Mouse (Mus musculus): ENCODE data around the gene Dhrs7b.
A peak's percentile ranks its signal among the peaks of the same experiment; 100 is the strongest.
"Not testable (repeated sequence)": the region's sequence is repeated elsewhere in the genome, so short reads cannot be mapped to it uniquely, and the experiment has no call there.

Dhrs7b gene

DNA sequence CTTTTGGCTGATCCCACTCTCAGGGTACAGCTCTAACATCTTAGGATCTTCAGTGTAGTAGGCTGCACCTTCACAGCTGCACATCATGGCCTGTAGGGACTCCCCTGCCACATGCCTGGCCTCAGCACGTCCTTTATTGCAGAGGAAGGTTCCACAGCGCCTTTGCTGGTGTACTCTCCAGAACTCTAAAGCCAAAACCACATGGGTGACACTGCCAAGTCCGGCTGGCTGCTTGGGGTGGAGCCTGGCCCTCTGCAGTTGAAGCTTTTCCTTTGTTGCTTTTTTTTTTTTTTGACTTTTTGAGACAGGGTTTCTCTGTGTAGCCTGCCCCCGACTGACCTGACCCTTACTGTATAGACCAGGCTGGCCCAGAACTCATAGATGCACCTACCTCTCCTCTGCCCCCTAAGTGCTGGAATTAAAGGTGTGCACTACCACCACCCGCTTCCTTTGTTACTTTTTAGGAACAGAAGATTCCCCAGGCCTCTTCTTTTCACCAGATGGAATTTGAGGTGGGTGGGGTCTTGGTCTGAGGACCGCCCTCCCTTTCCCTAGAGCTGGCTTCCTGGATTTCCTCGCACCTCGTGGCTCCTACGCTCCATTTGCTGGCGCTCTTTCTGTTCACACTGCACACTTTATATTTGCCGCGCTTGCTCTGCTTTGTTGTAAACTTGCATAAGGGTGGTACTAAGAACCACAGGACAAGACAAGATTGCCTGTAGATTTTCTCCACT is 11.2 kb downstream of the Dhrs7b start:
- DNase-seq (ENCODE audit: low spot score): no peak

DNA sequence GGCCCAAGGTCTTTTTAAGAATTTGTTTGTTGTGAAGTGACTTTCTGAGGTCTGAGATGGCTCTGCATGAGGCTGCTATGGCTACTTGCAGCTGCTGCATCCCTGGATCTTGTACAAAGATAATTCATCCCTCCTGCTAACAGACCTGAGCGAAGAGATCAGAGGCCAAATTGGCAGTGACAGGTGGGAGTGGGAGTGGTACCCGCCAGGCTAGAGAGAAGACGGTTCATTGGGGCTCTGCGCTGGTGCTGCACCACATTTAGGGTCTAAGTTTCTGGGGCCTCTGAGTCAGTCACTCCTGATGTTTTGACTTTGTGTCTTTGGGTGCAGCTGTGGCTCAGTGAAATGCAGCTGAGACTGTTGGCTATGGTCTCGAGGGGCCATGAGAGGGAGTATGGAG is 13.0 kb downstream of the Dhrs7b start:
- DNase-seq (ENCODE audit: low spot score): no peak

DNA sequence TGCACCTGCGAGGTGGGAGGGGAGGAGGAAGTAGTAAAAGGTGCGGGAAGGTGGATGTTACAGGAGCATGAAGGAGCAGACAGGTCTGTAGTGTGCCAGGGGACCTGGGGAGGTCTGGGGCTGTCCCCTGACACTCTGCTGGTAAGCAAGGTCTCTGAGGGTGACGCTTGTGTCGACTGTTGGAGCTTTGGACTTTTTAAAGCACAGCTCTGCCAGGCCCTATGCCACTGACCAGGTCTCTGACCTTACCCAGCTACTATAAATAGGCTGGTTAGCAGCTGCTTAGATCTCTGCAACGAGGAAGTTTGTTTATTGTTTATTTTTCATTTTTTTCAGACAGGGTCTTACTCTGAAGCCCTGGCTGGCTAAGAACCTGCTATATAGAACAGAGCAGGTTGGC is 15.0 kb downstream of the Dhrs7b start:
- no peak for DNase-seq (ENCODE audit: low spot score)

DNA sequence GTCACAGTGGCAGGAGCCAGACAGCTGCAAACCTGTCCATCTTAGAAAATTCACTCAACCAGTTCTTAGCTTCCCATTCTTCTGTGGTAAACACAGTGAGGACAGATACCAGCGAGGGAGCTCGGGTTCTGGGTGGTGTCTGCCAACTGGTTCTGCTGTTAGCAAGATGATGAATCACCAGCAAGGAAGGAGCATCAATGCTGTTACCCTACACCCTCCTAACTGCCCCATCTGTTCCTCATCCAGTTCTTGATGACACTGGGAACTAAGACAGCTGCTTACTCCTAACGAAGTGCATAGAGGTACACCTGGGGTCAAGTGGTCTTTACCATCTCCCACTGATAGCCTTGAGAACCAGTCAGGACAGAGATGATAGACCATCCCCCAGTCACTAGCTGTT is 26.2 kb downstream of the Dhrs7b start:
- DNase-seq (ENCODE audit: low spot score): no peak

DNA sequence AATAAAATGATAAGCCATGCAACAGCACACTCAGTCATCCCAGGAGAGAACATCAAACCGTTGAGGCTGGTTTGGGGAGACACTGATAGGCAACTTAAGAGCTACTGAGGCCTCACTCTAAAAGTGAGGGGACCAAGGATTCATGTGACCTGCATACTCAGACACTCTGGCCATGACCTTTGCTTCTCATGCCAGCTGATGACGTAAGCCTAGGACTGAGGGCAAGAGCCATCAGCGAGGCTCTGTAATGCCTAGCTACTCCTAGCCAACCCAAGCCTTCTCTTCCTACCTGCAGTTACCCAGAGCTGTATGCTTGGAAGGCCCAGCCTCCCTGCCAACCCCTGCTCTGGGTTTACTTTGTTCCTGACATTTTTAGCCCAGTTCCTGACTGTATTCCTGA is 31.6 kb downstream of the Dhrs7b start:
- DNase-seq (ENCODE audit: low spot score): no peak

DNA sequence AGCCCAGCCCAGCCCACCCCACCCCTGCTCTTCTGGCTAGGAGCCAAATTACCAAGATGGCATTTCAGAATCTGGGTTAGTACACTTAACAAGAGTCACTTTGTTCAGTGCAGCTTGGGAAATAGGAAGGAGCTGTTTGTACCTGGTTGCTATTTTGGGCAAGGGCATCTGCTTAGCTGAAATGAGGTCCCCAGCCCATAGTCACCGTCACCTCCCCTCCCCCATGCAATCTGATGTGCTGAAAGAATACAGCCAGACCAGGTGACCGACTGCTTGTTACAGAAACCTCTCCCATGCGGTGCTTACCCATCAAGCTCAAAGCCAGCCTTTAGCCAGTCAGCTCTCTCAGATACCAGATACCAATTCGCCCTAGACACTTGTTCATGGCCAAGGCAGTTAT is 32.8 kb downstream of the Dhrs7b start:
- no peak for DNase-seq (ENCODE audit: low spot score)

DNA sequence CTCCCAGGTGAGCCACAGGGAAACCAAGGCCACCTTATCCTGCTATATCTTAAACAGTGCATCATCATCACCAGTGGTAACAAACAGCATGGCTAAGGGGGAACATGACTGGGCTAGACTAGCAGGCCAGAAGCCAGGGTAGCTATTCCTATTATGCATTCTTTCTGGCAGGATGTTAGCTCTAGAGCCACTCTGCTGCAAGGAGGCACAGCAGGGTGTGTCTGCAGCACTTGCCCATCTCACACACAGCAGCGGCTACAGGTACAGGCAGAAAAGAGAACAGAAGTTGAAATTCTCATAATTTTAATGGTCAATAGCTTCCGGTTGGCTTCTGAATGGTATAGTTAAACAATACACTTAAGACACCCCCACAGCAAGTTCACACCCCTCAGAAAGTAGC is 33.7 kb downstream of the Dhrs7b start:
- DNase-seq (ENCODE audit: low spot score): no peak

DNA sequence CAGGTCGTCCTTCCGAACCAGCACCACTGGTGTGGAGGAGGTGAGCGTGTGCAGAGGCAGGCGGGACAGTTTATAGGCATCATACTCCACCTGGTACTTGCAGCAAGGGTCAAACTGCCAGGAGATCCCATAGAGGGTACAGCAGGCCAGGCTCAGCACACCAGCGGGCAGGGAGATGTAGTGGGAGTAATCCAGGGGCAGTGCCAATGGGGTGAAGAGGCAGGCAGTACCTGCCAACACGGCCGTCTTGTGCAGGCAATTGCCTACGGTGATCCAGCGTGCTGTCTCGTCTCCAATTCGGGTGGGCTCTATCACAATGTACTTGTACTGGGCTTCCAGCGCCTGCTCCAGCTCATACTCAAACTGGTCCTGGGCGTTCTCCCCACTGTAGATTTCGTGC is 34.5 kb downstream of the Dhrs7b start:
- no peak for DNase-seq (ENCODE audit: low spot score)

DNA sequence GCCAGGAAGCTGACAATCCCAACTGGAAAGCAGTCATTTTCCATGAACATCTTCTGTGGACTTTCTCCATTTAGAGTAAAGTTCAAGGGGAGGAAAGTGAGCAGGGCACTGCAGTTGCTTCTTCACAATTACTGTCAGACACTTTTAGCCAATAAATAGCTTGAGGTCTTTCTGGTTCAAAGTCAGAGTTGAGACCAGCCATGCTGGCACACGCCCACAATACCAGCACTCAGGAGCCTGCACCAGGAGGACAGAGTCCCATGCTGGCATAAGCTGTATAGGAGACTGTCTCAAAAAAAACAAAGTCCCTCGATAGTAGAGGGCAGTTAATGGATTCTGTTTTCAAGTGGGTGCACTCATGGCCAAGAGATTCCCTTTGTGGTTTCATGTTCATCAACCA is 35.6 kb downstream of the Dhrs7b start:
- no peak for DNase-seq (ENCODE audit: low spot score)

DNA sequence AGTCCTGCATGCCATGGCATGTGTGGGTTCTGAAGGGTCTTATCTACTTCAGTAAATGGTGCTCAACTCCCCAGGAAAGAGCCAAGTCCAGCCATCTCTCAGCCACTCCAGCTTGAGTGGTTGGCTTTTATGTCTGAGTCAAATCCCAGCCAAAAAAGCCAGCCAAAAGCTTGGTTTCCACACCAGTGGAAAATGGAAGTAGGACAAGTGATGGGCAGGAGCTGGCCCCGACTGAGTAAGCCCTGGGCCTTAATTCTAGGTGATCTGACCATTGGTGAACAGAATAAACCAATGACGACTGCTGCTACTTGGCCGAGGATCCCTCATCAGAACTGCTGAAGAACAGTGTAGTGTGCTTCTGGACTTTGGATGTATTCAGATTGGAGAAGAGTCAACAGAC is 37.0 kb downstream of the Dhrs7b start:
- DNase-seq (ENCODE audit: low spot score): no peak

DNA sequence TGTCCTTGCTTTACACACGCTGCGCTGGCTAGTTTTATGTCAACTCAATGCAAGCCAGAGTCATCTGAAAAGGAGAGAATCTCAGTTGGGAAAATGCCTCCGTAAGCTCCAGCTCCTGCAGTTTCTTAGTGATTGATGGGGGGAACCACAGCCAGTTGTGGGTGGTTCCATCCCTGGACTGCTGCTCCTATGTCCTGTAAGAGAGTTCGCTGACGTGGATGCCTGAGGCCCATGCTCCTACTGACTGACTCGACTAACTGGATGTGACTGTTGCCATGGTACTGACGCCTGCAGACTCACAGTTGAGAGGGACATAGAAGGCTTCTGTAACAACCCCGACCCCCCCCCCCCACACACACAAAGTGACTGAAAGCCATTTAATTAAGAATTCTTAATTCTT is 37.5 kb downstream of the Dhrs7b start:
- DNase-seq (ENCODE audit: low spot score): no peak

DNA sequence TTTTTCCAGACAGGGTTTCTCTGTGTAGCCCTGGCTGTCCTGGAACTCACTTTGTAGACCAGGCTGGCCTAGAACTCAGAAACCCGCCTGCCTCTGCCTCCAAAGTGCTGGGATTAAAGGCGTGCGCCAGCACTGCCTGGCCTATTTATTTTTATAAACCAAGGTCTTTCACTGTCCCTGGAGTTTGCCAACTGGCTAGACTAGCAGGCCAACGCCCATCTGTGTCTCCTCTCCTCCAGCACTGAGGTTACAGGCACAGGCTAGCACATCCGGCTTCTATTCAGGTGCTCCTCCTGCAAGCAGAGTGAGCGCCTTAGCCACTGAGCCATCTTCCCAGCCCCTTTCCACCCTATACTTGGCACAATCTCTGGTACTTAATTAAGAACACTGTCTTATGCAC is 39.0 kb downstream of the Dhrs7b start:
- DNase-seq (ENCODE audit: low spot score): not testable (repeated sequence)

DNA sequence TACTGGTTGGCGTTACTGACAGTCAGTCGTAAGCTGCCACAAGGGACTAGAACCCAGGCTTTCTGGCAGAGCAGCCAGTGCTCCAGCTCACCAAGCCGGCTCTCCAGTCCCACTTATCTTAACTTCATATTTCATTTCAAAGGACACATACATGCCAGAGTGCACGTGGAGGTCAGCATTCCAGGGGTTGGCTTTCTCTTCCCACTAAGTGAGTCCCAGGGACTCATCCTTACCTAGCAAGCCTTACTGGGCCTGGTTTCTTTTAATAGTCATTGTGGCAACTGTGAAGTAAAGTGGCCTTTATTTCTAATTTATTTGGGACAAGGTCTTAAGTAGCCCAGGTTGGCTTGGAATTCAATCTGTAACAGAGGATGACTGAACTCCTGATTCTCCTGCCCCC is 41.0 kb downstream of the Dhrs7b start:
- DNase-seq (ENCODE audit: low spot score): no peak

DNA sequence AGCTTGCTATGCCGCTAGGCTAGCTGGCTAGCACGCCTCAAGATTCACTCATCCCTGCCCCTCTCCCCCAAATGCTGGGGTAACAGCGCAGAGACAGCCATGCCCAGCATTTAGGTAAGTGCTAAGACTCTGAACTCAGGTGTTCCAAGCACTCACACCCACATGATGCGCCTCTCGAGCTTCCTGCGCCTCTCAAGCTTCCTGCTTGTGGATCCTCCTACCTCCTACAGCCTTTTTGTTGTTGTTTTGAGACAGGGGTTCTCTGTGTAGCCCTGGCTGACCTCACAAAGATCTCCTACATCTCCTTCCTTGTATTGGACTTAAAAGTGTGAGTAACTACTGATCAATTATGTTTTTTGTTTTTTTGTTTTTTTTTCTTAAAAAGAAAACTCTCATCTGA is 42.7 kb downstream of the Dhrs7b start:
- no peak for DNase-seq (ENCODE audit: low spot score)

DNA sequence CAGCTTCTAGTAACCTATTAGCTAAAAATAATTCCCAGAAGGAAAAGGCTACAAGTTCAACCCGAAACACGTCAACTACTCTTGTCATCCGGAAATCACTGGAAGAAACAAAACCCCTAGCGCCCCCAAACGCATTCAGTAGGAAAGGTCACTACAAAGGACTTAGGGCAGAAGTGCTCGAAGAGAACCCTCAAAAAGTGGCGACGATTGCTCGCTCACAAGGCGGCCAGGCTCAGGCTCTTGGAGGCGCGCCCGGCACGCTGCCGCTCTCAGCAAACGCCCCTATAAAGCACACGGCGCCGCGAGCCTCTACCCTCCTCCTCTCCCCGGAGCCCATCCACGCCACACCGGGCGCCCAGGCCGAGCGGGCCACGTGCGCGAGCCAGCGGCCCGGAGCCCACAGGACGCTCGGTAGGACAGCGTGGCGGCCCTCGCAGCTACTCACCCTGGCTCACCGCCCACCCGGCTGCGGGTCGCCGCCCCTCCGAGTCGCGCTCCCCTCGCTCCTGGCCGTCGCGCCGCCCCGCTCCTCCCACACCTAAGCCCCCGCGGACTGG is 47.7 kb downstream of the Dhrs7b start:
- DNase-seq (ENCODE audit: low spot score): peak; percentile 25

DNA sequence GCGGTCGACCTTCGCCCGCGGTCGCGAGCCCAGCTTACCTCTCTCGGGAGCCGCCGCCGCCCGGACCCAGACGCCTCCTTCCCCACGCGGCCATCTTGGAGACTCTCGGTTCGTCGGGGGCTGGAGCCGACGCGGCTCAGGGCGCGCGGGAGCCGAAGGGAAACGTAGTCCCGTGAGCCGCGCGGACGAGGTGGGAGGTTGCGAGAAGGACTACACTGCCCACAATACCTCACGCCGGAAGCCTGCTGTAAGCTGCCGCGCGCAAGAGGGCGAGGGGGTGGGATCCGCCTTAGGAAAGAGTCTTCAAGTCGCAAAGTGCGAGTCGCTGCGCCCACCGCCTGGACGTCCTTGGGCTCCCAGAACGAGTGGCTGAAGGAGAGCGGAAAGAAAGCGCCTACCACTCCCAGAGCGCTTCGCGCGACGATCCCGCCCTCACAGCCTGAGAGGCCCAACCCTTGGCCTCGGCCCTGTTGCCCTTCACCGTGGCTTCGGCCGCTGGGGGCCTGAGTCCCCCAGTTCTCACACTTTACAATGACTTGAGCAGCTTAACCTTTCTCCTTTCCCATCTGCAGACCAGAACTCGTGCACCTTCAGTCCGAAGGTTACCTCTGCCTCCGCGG is 48.4 kb downstream of the Dhrs7b start, which contains the start of gene Tmem11:
Gene Tmem11, minus strand, starts transcription at position 598 of the 620 bp plus-strand sequence.
- peak; percentile 75 for DNase-seq (ENCODE audit: low spot score)

DNA sequence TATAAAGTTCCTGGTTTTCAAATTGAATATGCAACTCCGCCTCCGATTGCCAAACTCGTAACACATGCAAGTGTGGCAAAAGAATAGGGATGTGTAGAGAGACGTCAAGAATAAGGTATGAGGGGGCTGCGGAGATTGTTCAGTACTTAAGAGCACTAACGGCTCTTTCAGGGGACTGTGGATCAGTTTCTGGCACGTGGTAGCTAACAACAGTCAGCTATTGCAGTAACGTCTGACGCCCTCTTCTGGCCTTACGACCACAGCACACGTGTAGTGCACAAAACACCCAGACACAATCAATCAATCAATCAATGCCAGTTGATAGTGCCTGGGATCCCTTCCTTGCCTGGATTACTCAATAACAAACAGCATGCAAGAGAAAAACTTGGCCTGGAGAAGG is 49.0 kb downstream of the Dhrs7b start:
- no peak for DNase-seq (ENCODE audit: low spot score)

DNA sequence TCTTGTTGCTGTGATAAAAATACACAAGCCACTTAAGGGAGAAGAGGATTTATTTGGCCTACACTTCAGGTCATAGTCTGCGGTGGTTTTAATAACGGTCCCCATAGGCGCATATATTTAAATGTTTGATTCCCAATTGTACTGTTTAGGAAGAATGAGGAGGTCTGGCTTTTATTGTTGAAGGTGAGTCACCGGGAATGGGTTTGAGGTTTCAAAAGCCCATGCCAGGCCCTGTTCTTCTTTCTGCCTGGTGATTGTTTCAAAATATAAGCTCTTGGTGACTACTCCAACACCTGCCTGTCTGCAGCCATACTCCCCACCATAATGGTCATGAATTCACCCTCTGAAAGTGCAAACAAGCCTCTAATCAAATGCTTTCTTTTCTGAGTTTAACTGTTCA is 50.1 kb downstream of the Dhrs7b start:
- DNase-seq (ENCODE audit: low spot score): no peak

DNA sequence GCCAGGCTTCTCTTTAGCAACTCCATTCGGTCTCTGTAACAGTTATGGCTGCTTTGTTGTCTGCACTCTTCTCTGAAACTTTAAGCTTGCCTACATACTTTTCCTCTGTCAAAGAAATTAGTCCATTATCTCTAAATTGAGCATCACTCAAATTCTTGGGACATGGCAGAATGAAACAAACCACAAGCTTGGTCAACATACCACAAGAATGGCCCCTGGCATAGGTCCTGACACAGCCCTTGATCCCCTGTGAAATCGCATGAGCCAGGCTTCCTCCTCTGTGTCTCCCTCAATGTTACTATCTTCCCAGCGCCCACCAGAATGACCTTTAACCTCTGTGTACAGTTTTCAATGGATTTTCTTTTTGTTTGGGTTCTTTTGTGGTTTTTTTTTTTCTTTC is 52.0 kb downstream of the Dhrs7b start:
- no peak for DNase-seq (ENCODE audit: low spot score)

DNA sequence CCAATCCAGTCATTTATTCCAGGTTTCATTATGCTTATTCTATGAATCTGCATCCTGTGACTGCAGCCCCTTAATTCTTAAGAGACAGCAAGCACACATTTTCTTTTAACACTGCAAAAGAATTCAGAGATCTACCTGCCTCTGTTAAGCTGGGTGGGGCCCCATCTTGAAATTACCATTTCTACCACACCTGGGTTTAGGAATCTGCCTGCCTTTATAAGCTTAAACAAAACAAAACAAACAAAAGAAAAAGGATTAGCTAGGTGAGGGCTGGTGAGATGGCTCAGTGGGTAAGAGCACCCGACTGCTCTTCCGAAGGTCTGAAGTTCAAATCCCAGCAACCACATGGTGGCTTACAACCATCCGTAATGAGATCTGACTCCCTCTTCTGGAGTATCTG is 56.6 kb downstream of the Dhrs7b start:
- DNase-seq (ENCODE audit: low spot score): not testable (repeated sequence)

DNA sequence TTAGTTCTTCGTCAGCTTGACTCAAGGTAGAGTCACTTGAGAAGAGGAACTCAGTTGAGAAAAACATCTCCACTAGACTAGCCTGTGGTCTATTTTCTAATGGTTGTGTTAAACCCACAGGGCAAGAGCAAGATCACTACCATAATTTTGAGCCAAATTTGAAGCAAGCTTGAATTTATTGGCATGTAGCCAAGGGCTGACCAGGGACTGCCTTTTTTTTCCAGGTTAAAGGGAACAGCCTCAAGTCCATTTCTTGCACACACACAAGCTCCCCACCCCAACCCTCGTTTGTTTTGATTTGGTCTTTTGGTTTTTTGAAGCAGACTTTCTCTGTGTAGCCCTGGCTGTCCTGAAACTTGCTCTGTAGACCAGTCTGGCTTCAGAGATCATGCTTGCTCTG is 59.4 kb downstream of the Dhrs7b start:
- no peak for DNase-seq (ENCODE audit: low spot score)

DNA sequence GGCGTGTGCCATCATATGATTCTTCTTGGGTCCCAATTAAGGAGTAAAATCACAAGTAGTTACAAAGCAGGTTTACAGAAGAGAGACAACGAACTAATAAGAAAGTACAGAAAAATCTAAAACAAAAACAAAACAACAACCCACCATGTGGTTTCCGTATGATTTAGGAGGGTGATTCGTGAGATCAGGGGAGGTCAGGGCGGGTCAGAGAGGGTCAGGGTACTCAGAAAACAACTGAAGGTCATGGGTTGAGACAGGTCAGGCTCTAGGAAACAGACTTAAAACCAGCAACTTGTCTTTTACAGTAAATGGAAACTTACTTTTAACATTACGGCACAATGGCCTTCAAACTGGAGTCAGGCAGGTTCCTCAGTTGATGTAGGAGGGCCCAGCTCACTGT is 59.9 kb downstream of the Dhrs7b start:
- DNase-seq (ENCODE audit: low spot score): no peak

DNA sequence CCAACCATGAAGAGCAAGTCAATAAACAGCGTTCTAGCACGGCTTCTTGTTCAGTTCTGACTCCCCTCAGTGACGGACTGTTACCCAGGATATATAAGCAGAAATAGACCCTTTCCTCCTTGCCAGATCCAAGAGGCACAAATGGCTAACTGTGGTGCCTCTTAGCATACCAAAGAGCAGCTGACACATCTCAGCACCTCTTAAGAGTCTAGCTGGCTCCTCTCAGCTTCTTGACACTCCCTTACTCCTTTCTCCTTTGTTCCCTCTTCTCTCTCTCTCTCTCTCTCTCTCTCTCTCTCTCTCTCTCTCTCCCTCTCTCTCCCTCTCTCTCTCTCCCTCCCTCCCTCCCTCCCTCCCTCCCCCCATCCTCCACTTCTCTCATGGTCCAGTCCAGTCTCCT is 60.3 kb downstream of the Dhrs7b start:
- DNase-seq (ENCODE audit: low spot score): no peak

DNA sequence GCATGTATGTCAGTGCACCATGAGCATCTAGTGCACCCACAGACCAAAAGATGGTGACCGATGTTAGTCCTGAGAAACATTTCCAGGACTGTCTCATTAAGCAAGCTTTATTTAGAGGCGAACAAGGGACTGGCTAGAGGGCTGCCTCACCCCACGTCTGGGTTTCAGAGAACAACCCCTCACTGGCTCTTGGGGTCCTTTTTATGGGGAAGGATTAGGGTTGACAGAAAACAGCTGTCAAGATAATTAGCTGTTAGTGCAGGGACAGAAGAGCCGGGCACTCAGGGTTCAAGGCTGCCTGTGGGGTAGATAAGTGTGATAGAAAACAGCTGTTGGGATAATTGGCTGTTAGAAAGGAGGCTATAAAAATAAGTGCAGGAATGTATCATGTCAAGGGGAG is 65.5 kb downstream of the Dhrs7b start:
- DNase-seq (ENCODE audit: low spot score): no peak

All from ovary, postnatal 10 days (tissue).